Mouse (Mus musculus): ENCODE results near the gene Psmg4.

Gene Psmg4

GRCm38 (mm10) chr13:34162491-34163303 is at the start of gene Psmg4:
TSS of gene Psmg4 (plus strand) at chr13:34162964.
- peak; percentile 84 for DNase-seq (ENCODE audit: low read depth, low spot score)

- DNase-seq (ENCODE audit: low read depth, low spot score), result no peak
These were observed 49.7 kb upstream of the Psmg4 start for GRCm38 (mm10) chr13:34113086-34113485.

- no peak for DNase-seq (ENCODE audit: low read depth, low spot score)
These were observed 48.1 kb upstream of the Psmg4 start for GRCm38 (mm10) chr13:34114654-34115053.

- no peak for DNase-seq (ENCODE audit: low read depth, low spot score)
These were observed 46.3 kb upstream of the Psmg4 start for GRCm38 (mm10) chr13:34116508-34116907.

- no peak for DNase-seq (ENCODE audit: low read depth, low spot score)
These were observed 43.9 kb upstream of the Psmg4 start for GRCm38 (mm10) chr13:34118816-34119215.

GRCm38 (mm10) chr13:34119406-34119805 is 43.4 kb upstream of the Psmg4 start:
- no peak for DNase-seq (ENCODE audit: low read depth, low spot score)

GRCm38 (mm10) chr13:34120536-34120935 is 42.2 kb upstream of the Psmg4 start:
- no peak for DNase-seq (ENCODE audit: low read depth, low spot score)

- no peak for DNase-seq (ENCODE audit: low read depth, low spot score)
These were observed 37.1 kb upstream of the Psmg4 start for GRCm38 (mm10) chr13:34125711-34126110.

- no peak for DNase-seq (ENCODE audit: low read depth, low spot score)
These were observed 34.3 kb upstream of the Psmg4 start for GRCm38 (mm10) chr13:34128276-34129114.

- no peak for DNase-seq (ENCODE audit: low read depth, low spot score)
These were observed 33.1 kb upstream of the Psmg4 start for GRCm38 (mm10) chr13:34129485-34130225.

GRCm38 (mm10) chr13:34130226-34130731 is 32.5 kb upstream of the Psmg4 start, which contains the start of gene Tubb2b:
TSS of gene Tubb2b (minus strand) at chr13:34130466.
- no peak for DNase-seq (ENCODE audit: low read depth, low spot score)

GRCm38 (mm10) chr13:34131011-34131707 is 31.6 kb upstream of the Psmg4 start:
- no peak for DNase-seq (ENCODE audit: low read depth, low spot score)

GRCm38 (mm10) chr13:34131708-34132060 is 31.1 kb upstream of the Psmg4 start:
- no peak for DNase-seq (ENCODE audit: low read depth, low spot score)

- no peak for DNase-seq (ENCODE audit: low read depth, low spot score)
These were observed 30.5 kb upstream of the Psmg4 start for GRCm38 (mm10) chr13:34132299-34132698.

GRCm38 (mm10) chr13:34132875-34133274 is 29.9 kb upstream of the Psmg4 start:
- DNase-seq (ENCODE audit: low read depth, low spot score), result no peak

GRCm38 (mm10) chr13:34133326-34134071 is 29.3 kb upstream of the Psmg4 start:
- no peak for DNase-seq (ENCODE audit: low read depth, low spot score)

GRCm38 (mm10) chr13:34134276-34134675 is 28.5 kb upstream of the Psmg4 start:
- DNase-seq (ENCODE audit: low read depth, low spot score), result peak; percentile 88

GRCm38 (mm10) chr13:34136605-34137004 is 26.2 kb upstream of the Psmg4 start:
- no peak for DNase-seq (ENCODE audit: low read depth, low spot score)

- no peak for DNase-seq (ENCODE audit: low read depth, low spot score)
These were observed 19.4 kb upstream of the Psmg4 start for GRCm38 (mm10) chr13:34143389-34143788.

GRCm38 (mm10) chr13:34146916-34147315 is 15.8 kb upstream of the Psmg4 start:
- no peak for DNase-seq (ENCODE audit: low read depth, low spot score)

Measured in telencephalon, adult 2 months (tissue).